Mouse (Mus musculus) cerebellum, adult 9-10 months (tissue): ENCODE measurements at regions not wholly inside any gene's neighbourhood (a gene's known extent, or its start where the extent isn't known, plus 50 kb on each side); places are given as distances from the start of the nearest gene placed in this dataset.

ENCODE experiments used
- DNase-seq: peaks from one replicate; pipeline ENCODE4 v3.0.0; 2022

- DNase-seq, result no peak
Measured at GRCm38 (mm10) chr11:114611690-114612089, 56.6 kb upstream of the Rpl38 start.

- DNase-seq, result no peak
Measured at GRCm38 (mm10) chr11:114608009-114608408, 60.3 kb upstream of the Rpl38 start.

GRCm38 (mm10) chr11:114603108-114603507 is 65.2 kb upstream of the Rpl38 start:
- DNase-seq, result no peak

- DNase-seq, result no peak
Measured at GRCm38 (mm10) chr11:114597225-114597624, 71.1 kb upstream of the Rpl38 start.

- no peak for DNase-seq
Measured at GRCm38 (mm10) chr11:114592961-114593360, 75.4 kb upstream of the Rpl38 start.

GRCm38 (mm10) chr11:114588554-114588953 is 79.8 kb upstream of the Rpl38 start:
- DNase-seq, result no peak

GRCm38 (mm10) chr11:114587986-114588385 is 80.3 kb upstream of the Rpl38 start:
- DNase-seq, result no peak

- DNase-seq, result no peak
Measured at GRCm38 (mm10) chr11:114586400-114586799, 81.9 kb upstream of the Rpl38 start.

GRCm38 (mm10) chr11:114584804-114585203 is 83.5 kb upstream of the Rpl38 start:
- DNase-seq, result no peak

- no peak for DNase-seq
Measured at GRCm38 (mm10) chr11:114584146-114584545, 84.2 kb upstream of the Rpl38 start.

GRCm38 (mm10) chr11:114579986-114580385 is 88.3 kb upstream of the Rpl38 start:
- DNase-seq, result no peak

GRCm38 (mm10) chr11:114578551-114578950 is 89.8 kb upstream of the Rpl38 start:
- DNase-seq, result no peak

- DNase-seq, result no peak
Measured at GRCm38 (mm10) chr11:114576803-114577202, 91.5 kb upstream of the Rpl38 start.

GRCm38 (mm10) chr11:114571144-114571869 is 97.0 kb upstream of the Rpl38 start:
- no peak for DNase-seq

GRCm38 (mm10) chr11:114570076-114570475 is 98.2 kb upstream of the Rpl38 start:
- no peak for DNase-seq

GRCm38 (mm10) chr11:114567814-114568800 is 100.2 kb upstream of the Rpl38 start:
- DNase-seq, result no peak

GRCm38 (mm10) chr11:114567045-114567780 is 101.1 kb upstream of the Rpl38 start:
- DNase-seq, result no peak

GRCm38 (mm10) chr11:114564949-114565348 is 103.4 kb upstream of the Rpl38 start:
- no peak for DNase-seq

GRCm38 (mm10) chr11:114563172-114563571 is 105.2 kb upstream of the Rpl38 start:
- no peak for DNase-seq

GRCm38 (mm10) chr11:114554576-114554975 is 113.7 kb upstream of the Rpl38 start:
- DNase-seq, result no peak

- no peak for DNase-seq
Measured at GRCm38 (mm10) chr11:114553992-114554391, 114.3 kb upstream of the Rpl38 start.

GRCm38 (mm10) chr11:114552176-114552575 is 116.1 kb upstream of the Rpl38 start:
- DNase-seq, result no peak

- peak; percentile 62 for DNase-seq
Measured at GRCm38 (mm10) chr11:114551262-114551661, 117.1 kb upstream of the Rpl38 start.
